ENCODE assay signal across 23 mouse cellular contexts in the genomic region with DNA sequence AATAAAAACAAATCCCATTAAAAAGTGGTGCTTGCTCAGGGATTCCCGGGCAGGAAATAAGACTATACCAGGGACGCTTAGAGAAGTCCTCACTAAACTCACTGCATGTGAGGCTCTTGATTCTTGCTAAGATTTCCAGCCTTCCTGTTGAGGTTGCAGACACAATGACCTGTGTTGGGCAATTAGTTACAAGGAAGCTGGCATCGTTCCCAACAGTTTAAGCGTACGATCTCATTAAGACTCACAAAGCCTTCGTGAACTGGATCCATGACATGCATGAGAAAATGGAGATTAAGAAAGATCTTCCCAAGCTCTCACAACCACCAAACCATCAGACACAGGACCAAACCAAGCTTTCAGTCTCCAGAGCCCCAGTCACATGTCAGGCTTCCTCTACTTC.
DNase-seq lines count a peak whose midpoint lies in the region; ATAC-seq and TF ChIP-seq lines count a peak whose summit lies in the region.
"Had no signal": no experiment of that assay in that cellular context is flagged by ENCODE, and none has a peak within 500 bp of the region (broad histone marks: within the 10 kb centered on the region; RNA-seq: fewer than 3 reads in every experiment).

No protein-coding gene starts in this region.

- no peak for TF ChIP-seq CTCF in kidney, postnatal 0 days (IDR thresholded peaks at IDR 0.05; ENCODE audit: low read depth)
- no peak for TF ChIP-seq CTCF in layer of hippocampus, adult 2 months (conservative IDR thresholded peaks at IDR 0.05)

- WGBS in embryonic facial prominence, embryonic 14.5 days = 74% methylated on average over 6 of the region's 6 CpGs
- 90% methylated on average over 6 of the region's 6 CpGs for WGBS in embryonic facial prominence, embryonic 10.5 days
- 44% methylated on average over 6 of the region's 6 CpGs for WGBS in kidney, postnatal 0 days
- 74% methylated on average over 6 of the region's 6 CpGs for WGBS in kidney, embryonic 14.5 days

- H3K4me2 ChIP-seq in embryonic facial prominence, embryonic 14.5 days (ENCODE audit: low read depth, low read length) = no peak overlapping the region
- H3K4me2 ChIP-seq in kidney, postnatal 0 days (ENCODE audit: low read length) = no peak overlapping the region
- H3K4me2 ChIP-seq in kidney, embryonic 14.5 days (replicated peaks; ENCODE audit: low read depth, low read length) = no peak overlapping the region
- H3K4me2 ChIP-seq: hindbrain, embryonic 12.5 days; limb, embryonic 15.5 days; neural tube, embryonic 15.5 days had no signal

- no peaks in the 10 kb centered on the region for H3K4me1 ChIP-seq in embryonic facial prominence, embryonic 14.5 days (ENCODE audit: control insufficient read depth, insufficient read depth, low read length)
- H3K4me1 ChIP-seq in embryonic facial prominence, embryonic 10.5 days = no peaks in the 10 kb centered on the region
- no peaks in the 10 kb centered on the region for H3K4me1 ChIP-seq in kidney, postnatal 0 days (replicated peaks; ENCODE audit: insufficient read depth, low read length)
- no peaks in the 10 kb centered on the region for H3K4me1 ChIP-seq in kidney, embryonic 14.5 days (ENCODE audit: control insufficient read depth, insufficient read depth, low read length)
- H3K4me1 ChIP-seq: hindbrain, embryonic 12.5 days; limb, embryonic 15.5 days; megakaryocyte, embryonic 14.5 days; neural tube, embryonic 15.5 days had no signal

- no peak overlapping the region for H3K27ac ChIP-seq in embryonic facial prominence, embryonic 14.5 days (replicated peaks; ENCODE audit: low read depth, low read length)
- no peak overlapping the region for H3K27ac ChIP-seq in embryonic facial prominence, embryonic 10.5 days (replicated peaks)
- H3K27ac ChIP-seq in kidney, postnatal 0 days = no peak overlapping the region
- H3K27ac ChIP-seq in kidney, embryonic 14.5 days (ENCODE audit: low read depth, low read length) = no peak overlapping the region
- H3K27ac ChIP-seq in layer of hippocampus, adult 2 months = no peak overlapping the region
- H3K27ac ChIP-seq: hindbrain, embryonic 12.5 days; limb, embryonic 15.5 days; neural tube, embryonic 15.5 days had no signal

- no peak overlapping the region for H3K4me3 ChIP-seq in embryonic facial prominence, embryonic 14.5 days (ENCODE audit: low read depth, low read length)
- H3K4me3 ChIP-seq in embryonic facial prominence, embryonic 10.5 days = no peak overlapping the region
- H3K4me3 ChIP-seq in kidney, postnatal 0 days (replicated peaks; ENCODE audit: low read depth, low read length) = no peak overlapping the region
- H3K4me3 ChIP-seq in kidney, embryonic 14.5 days (ENCODE audit: low read length) = no peak overlapping the region
- H3K4me3 ChIP-seq in layer of hippocampus, adult 2 months = no peak overlapping the region
- H3K4me3 ChIP-seq: erythroblast, embryonic 14.5 days; hindbrain, embryonic 12.5 days; limb, embryonic 15.5 days; megakaryocyte, embryonic 14.5 days; neural tube, embryonic 15.5 days had no signal

- no peak; the same call in 1 of the 2 replicates for ATAC-seq in embryonic facial prominence, embryonic 14.5 days (ENCODE audit: low read depth)
- ATAC-seq in kidney, postnatal 0 days (replicated peaks; ENCODE audit: low FRiP score, low read depth) = no peak
- ATAC-seq in kidney, embryonic 14.5 days (ENCODE audit: low FRiP score, low TSS enrichment) = no peak
- ATAC-seq: CD4-positive, CD25-positive, alpha-beta regulatory T cell, adult 4 months; inflammation-experienced regulatory T-cells, adult 6 months had no signal

- no peaks in the 10 kb centered on the region for H3K27me3 ChIP-seq in embryonic facial prominence, embryonic 14.5 days (replicated peaks; ENCODE audit: control insufficient read depth, insufficient read depth, low read length)
- no peaks in the 10 kb centered on the region for H3K27me3 ChIP-seq in embryonic facial prominence, embryonic 10.5 days (replicated peaks; ENCODE audit: low read depth, poor library complexity, severe bottlenecking)
- no peaks in the 10 kb centered on the region for H3K27me3 ChIP-seq in kidney, postnatal 0 days (ENCODE audit: insufficient read depth, low read length)
- no peaks in the 10 kb centered on the region for H3K27me3 ChIP-seq in kidney, embryonic 14.5 days (ENCODE audit: control insufficient read depth, insufficient read depth, low read length)
- H3K27me3 ChIP-seq: hindbrain, embryonic 12.5 days; limb, embryonic 15.5 days; megakaryocyte, embryonic 14.5 days; neural tube, embryonic 15.5 days had no signal

- H3K9me3 ChIP-seq in embryonic facial prominence, embryonic 14.5 days (ENCODE audit: control insufficient read depth, low read length) = no peaks in the 10 kb centered on the region
- H3K9me3 ChIP-seq in embryonic facial prominence, embryonic 10.5 days = no peaks in the 10 kb centered on the region
- H3K9me3 ChIP-seq in kidney, postnatal 0 days (replicated peaks; ENCODE audit: low read length) = no peaks in the 10 kb centered on the region
- H3K9me3 ChIP-seq in kidney, embryonic 14.5 days (ENCODE audit: control insufficient read depth, low read length) = no peaks in the 10 kb centered on the region
- H3K9me3 ChIP-seq: hindbrain, embryonic 12.5 days; limb, embryonic 15.5 days; megakaryocyte, embryonic 14.5 days; neural tube, embryonic 15.5 days had no signal

- peak; percentile 53 for DNase-seq in embryonic facial prominence, embryonic 14.5 days (ENCODE audit: low spot score)
- DNase-seq in embryonic facial prominence, embryonic 10.5 days (ENCODE audit: low spot score) = no peak
- DNase-seq in kidney, postnatal 0 days (ENCODE audit: low spot score) = peak; percentile 7
- DNase-seq in urinary bladder, postnatal 14 days (ENCODE audit: low spot score) = peak; percentile 3
- no peak for DNase-seq in urinary bladder, postnatal 4 days (ENCODE audit: low spot score in 2 of 2)
- no peak for DNase-seq in spleen, postnatal 10 days (ENCODE audit: low spot score in 2 of 2)
- DNase-seq in layer of hippocampus, adult 2 months (ENCODE audit: low spot score in 2 of 2) = no peak
- DNase-seq: adrenal gland, adult 8-10 months; cerebellum, adult 11-12 months; cerebellum, postnatal 25 days; gastrocnemius, postnatal 25 days; heart, postnatal 10 days; layer of hippocampus, postnatal 36 days; thymus, adult 2 months had no signal

- H3K9ac ChIP-seq in embryonic facial prominence, embryonic 14.5 days (ENCODE audit: low read depth, low read length) = no peak overlapping the region
- no peak overlapping the region for H3K9ac ChIP-seq in kidney, postnatal 0 days (ENCODE audit: low read depth, low read length)
- no peak overlapping the region for H3K9ac ChIP-seq in kidney, embryonic 14.5 days (ENCODE audit: low read depth, low read length)
- H3K9ac ChIP-seq: hindbrain, embryonic 12.5 days; limb, embryonic 15.5 days; neural tube, embryonic 15.5 days had no signal

- no peaks in the 10 kb centered on the region for H3K36me3 ChIP-seq in embryonic facial prominence, embryonic 14.5 days (ENCODE audit: control insufficient read depth, insufficient read depth, low read length)
- H3K36me3 ChIP-seq in embryonic facial prominence, embryonic 10.5 days (replicated peaks) = no peaks in the 10 kb centered on the region
- no peaks in the 10 kb centered on the region for H3K36me3 ChIP-seq in kidney, postnatal 0 days (ENCODE audit: insufficient read depth, low read length)
- H3K36me3 ChIP-seq in kidney, embryonic 14.5 days (ENCODE audit: control insufficient read depth, insufficient read depth, low read length) = no peaks in the 10 kb centered on the region
- H3K36me3 ChIP-seq: G1E; hindbrain, embryonic 12.5 days; limb, embryonic 15.5 days; neural tube, embryonic 15.5 days had no signal

Comparison
In these comparisons a context has a peak if more than half of its experiments do, and no peak if none do; other contexts are left out.
1. DNase-seq: peak in embryonic facial prominence, embryonic 14.5 days (single experiment), kidney, postnatal 0 days (single experiment) and urinary bladder, postnatal 14 days (single experiment); none in embryonic facial prominence, embryonic 10.5 days (single experiment), urinary bladder, postnatal 4 days (0 of 2), spleen, postnatal 10 days (0 of 2) and layer of hippocampus, adult 2 months (0 of 2).